Mouse (Mus musculus) heart, embryonic 14.5 days (tissue): ENCODE measurements around the gene Pimreg. TPM values are rescaled to one million over a fixed set of nuclear protein-coding genes. Genes with fewer than 3 reads are reported as not detected.

Experiments
- ATAC-seq: fragments of 200-750 bp; cut with Nextera tagmentation; 2 replicates; pipeline ENCODE4 v1.8.0; 2017; ENCODE audit warnings: low read depth, moderate TSS enrichment; ENCODE audit not compliant: insufficient number of reproducible peaks, insufficient read depth, low FRiP score
- H3K27ac ChIP-seq, 2 experiments: fragments of 200-500 bp in 1 of 2; fragments of 300-500 bp in 1 of 2; sonication (generic) in 1 of 2; replicated peaks in 1 of 2; 2 replicates each; pipeline ENCODE4 v1.5.1; 2012 to 2014; ENCODE audit warnings: low read depth in 2 of 2, low read length in 2 of 2, control low read depth in 1 of 2, mild to moderate bottlenecking in 1 of 2, mixed read lengths in 1 of 2; ENCODE audit not compliant: control insufficient read depth in 1 of 2, insufficient read depth in 1 of 2
- H3K27me3 ChIP-seq: fragments of 300-500 bp; sonication (generic); 2 replicates; pipeline ENCODE4 v1.6.1; 2014; ENCODE audit warnings: mild to moderate bottlenecking, low read length, control low read depth; ENCODE audit not compliant: control insufficient read depth, insufficient read depth
- H3K36me3 ChIP-seq: fragments of 300-500 bp; sonication (generic); 2 replicates; pipeline ENCODE4 v1.6.1; 2014; ENCODE audit warnings: mild to moderate bottlenecking, control low read depth, low read length, mixed read lengths; ENCODE audit not compliant: control insufficient read depth, insufficient read depth
- H3K4me1 ChIP-seq, 2 experiments: fragments of 200-500 bp in 1 of 2; fragments of 300-500 bp in 1 of 2; sonication (generic) in 1 of 2; 2 replicates each; pipeline ENCODE4 v1.6.1; 2012 to 2014; ENCODE audit warnings: low read length in 2 of 2, control low read depth in 1 of 2, mixed read lengths in 1 of 2; ENCODE audit not compliant: control insufficient read depth in 2 of 2, insufficient read depth in 2 of 2
- H3K4me2 ChIP-seq: fragments of 300-500 bp; sonication (generic); 2 replicates; pipeline ENCODE4 v1.6.1; 2014; ENCODE audit warnings: mild to moderate bottlenecking, low read length
- H3K4me3 ChIP-seq, 2 experiments: fragments of 200-500 bp in 1 of 2; fragments of 300-500 bp in 1 of 2; sonication (generic) in 1 of 2; 2 replicates each; pipeline ENCODE4 v1.5.1; 2012 to 2014; ENCODE audit warnings: low read length in 2 of 2, mild to moderate bottlenecking in 2 of 2, control low read depth in 1 of 2, low read depth in 1 of 2, moderate library complexity in 1 of 2; ENCODE audit not compliant: control insufficient read depth in 1 of 2, insufficient read depth in 1 of 2
- H3K9ac ChIP-seq: fragments of 300-500 bp; sonication (generic); 2 replicates; pipeline ENCODE4 v1.6.1; 2014; ENCODE audit warnings: mild to moderate bottlenecking, low read length
- H3K9me3 ChIP-seq: fragments of 300-500 bp; sonication (generic); 2 replicates; pipeline ENCODE4 v1.6.1; 2016; ENCODE audit warnings: low read length, control low read depth; ENCODE audit not compliant: control insufficient read depth
- WGBS: fragments of 180-500 bp; shearing (Covaris S2); extraction: QIAGEN DNeasy Blood & Tissue Kit; methylation state at CpG from one replicate; pipeline ENCODE4 v1.1.7; 2014; 5-methylcytosine and 5-hydroxymethylcytosine counted together
- polyA plus RNA-seq: library from polyadenylated mRNA; unstranded; fragments of >200 nt; fragmentation: Nextera tagmentation; extraction: Ambion mirVana; gene quantifications from 2 replicates; pipeline ENCODE4 v1.2.1, GENCODE M21; 2014

Gene Pimreg
- polyA plus RNA-seq, 1 experiment from 2014 or later = 76.4 TPM

GRCm38 (mm10) chr11:72067326-72067725 lies 25.5 kb downstream of the Pimreg start:
- H3K27ac ChIP-seq = no peak overlapping the region
- no peak overlapping the region for H3K4me3 ChIP-seq
- WGBS = 80% methylated on average over 5 of the region's 5 CpGs
- H3K27me3 ChIP-seq = no peaks in the 10 kb centered on the region
- no peaks in the 10 kb centered on the region for H3K4me1 ChIP-seq
- H3K36me3 ChIP-seq = no peaks in the 10 kb centered on the region
- no peak overlapping the region for H3K4me2 ChIP-seq
- H3K9ac ChIP-seq = no peak overlapping the region
- peaks cover 21% of the 10 kb centered on the region for H3K9me3 ChIP-seq
- ATAC-seq = no peak

DNA sequence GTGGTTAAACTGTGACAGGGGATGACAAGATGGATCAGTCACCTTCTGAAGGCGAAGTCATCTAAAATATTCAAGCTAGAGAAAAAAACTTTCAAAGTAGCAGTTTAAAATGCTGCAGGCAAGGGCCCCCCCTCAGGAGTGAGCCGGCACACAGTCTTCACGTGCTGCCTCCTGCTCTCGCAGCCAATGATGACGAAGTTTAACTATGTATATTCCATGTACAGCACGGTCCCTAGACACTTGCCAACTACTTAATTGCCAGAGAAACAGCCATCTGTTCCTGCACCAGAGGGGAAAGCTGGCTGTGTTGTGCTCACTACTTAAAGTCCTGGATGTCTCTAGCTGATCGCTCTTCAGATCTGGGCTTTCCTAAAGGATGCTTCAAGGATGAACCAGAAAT lies 26.2 kb downstream of the Pimreg start:
- H3K9ac ChIP-seq = no peak overlapping the region
- 72% methylated on average over 7 of the region's 7 CpGs for WGBS
- no peak for ATAC-seq

DNA sequence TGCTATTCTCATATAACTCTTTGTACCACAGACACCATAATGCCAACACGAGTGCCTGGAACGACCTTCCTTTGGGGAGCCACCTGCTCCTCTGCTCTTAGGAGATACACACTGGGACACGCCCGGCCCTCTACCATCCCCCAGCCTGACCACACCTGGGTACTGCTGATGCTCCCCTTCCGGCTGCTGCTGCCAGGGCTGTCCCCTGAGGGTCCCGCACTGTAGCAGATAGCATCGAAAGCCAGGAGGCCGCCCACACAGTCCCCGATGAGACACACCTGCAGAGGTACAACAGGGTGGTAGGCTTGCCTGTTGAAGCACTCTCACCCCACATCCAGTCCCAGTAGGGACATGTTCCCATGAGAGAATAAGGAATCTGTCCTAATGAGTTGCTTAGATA lies 28.9 kb downstream of the Pimreg start:
- no peak overlapping the region for H3K9ac ChIP-seq
- H3K27me3 ChIP-seq = no peaks in the 10 kb centered on the region
- 77% methylated on average over 9 of the region's 9 CpGs for WGBS
- H3K4me1 ChIP-seq = no peaks in the 10 kb centered on the region
- no peak for ATAC-seq
- H3K36me3 ChIP-seq = no peaks in the 10 kb centered on the region
- peaks cover 1% of the 10 kb centered on the region; the same call in 1 of the 2 replicates for H3K9me3 ChIP-seq
- no peak overlapping the region for H3K27ac ChIP-seq
- no peak overlapping the region for H3K4me3 ChIP-seq
- H3K4me2 ChIP-seq = no peak overlapping the region

More for the DNA sequence above, 26.2 kb downstream of the Pimreg start:
- Histone ChIP-seq H3K4me2 (no peak overlapping the region), H3K9me3 (peaks cover 21% of the 10 kb centered on the region), H3K4me3 (no peak overlapping the region), H3K27me3 (no peaks in the 10 kb centered on the region), H3K27ac (no peak overlapping the region), H3K4me1 (no peaks in the 10 kb centered on the region), H3K36me3 (no peaks in the 10 kb centered on the region)

DNA sequence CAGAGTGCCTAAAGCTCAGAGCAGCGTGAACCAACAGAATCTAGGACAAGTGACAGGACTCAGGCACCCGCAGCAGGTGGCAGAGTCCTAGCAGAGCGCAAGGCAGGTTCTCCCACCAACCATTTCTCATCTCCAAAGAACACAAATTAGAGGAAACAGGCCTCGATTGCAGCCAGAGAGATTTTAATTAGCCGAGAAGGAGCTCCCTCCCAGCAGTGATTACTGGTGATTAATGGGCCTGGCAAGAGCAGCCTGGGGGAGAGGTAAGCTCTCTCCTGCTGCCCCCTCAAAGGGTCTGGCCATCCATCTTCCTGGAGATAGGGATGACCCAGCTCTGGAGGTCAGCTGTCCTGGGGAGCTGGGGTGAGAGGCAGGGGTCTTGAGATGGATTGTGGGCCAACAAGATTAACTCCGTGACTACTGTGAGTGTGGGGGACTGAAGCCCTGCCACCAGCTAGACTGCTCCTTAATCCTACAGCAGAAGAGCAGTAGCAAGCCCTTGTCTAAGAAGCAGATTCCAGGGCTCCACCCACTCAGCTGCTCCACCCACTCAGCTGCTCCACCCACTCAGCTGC lies 30.6 kb downstream of the Pimreg start:
- no peak for ATAC-seq
- no peak overlapping the region for H3K9ac ChIP-seq

DNA sequence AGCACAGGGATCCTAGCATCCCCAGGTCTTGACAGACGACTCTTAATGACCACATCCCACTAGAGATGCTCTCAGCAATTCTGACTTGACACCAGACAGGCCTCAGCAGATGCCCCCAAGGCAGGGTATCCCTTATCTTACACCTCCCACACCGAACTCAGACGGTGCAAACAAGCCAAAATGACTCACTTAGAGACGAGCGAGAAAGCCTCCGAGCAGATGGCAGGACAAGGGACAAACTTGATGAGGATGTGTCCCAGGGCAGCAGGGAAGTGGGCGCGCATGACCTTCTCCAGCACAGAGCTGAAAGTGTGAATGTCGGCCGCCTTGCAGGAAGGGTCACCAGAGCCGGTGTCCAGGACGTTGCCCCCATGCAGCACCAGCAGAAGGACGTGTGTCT lies 32.4 kb downstream of the Pimreg start:
- no peak for ATAC-seq
- 57% methylated on average over 13 of the region's 13 CpGs for WGBS
- Histone ChIP-seq H3K4me2 (no peak overlapping the region), H3K27ac (no peak overlapping the region), H3K36me3 (no peaks in the 10 kb centered on the region), H3K4me3 (no peak overlapping the region), H3K27me3 (no peaks in the 10 kb centered on the region), H3K9me3 (no peaks in the 10 kb centered on the region), H3K9ac (no peak overlapping the region), H3K4me1 (peaks cover 5 to 8% of the 10 kb centered on the region in 2 experiments)

More for the DNA sequence above, 30.6 kb downstream of the Pimreg start:
- Histone ChIP-seq H3K27me3 (no peaks in the 10 kb centered on the region), H3K9me3 (no peaks in the 10 kb centered on the region), H3K27ac (no peak overlapping the region), H3K4me1 (no peaks in the 10 kb centered on the region), H3K36me3 (no peaks in the 10 kb centered on the region), H3K4me3 (no peak overlapping the region), H3K4me2 (no peak overlapping the region)
- WGBS = 54% methylated on average over 6 of the region's 6 CpGs

- ATAC-seq = no peak
- no peak overlapping the region for H3K4me2 ChIP-seq
- no peaks in the 10 kb centered on the region for H3K36me3 ChIP-seq
- H3K4me3 ChIP-seq = no peak overlapping the region
- 40% methylated on average over 3 of the region's 3 CpGs for WGBS
- no peak overlapping the region for H3K27ac ChIP-seq
- H3K4me1 ChIP-seq = peaks cover 5 to 8% of the 10 kb centered on the region in 2 experiments
- H3K9ac ChIP-seq = no peak overlapping the region
- H3K27me3 ChIP-seq = no peaks in the 10 kb centered on the region
- no peaks in the 10 kb centered on the region for H3K9me3 ChIP-seq
Observed at GRCm38 (mm10) chr11:72078056-72078455, 36.2 kb downstream of the Pimreg start.

GRCm38 (mm10) chr11:72078647-72079046 lies 36.8 kb downstream of the Pimreg start:
- Histone ChIP-seq H3K27me3 (no peaks in the 10 kb centered on the region), H3K4me2 (no peak overlapping the region), H3K9me3 (no peaks in the 10 kb centered on the region), H3K4me3 (no peak overlapping the region), H3K27ac (no peak overlapping the region), H3K36me3 (no peaks in the 10 kb centered on the region), H3K9ac (no peak overlapping the region), H3K4me1 (peaks cover 5 to 8% of the 10 kb centered on the region in 2 experiments)
- no peak for ATAC-seq
- 31% methylated on average over 4 of the region's 4 CpGs for WGBS

- H3K36me3 ChIP-seq = no peaks in the 10 kb centered on the region
- no peaks in the 10 kb centered on the region for H3K9me3 ChIP-seq
- no peak overlapping the region for H3K4me2 ChIP-seq
- no peak overlapping the region for H3K4me3 ChIP-seq
- no peak for ATAC-seq
- peaks cover 7 to 13% of the 10 kb centered on the region in 2 experiments for H3K4me1 ChIP-seq
- H3K27me3 ChIP-seq = no peaks in the 10 kb centered on the region
- 79% methylated on average over 6 of the region's 6 CpGs for WGBS
- H3K9ac ChIP-seq = no peak overlapping the region
- no peak overlapping the region for H3K27ac ChIP-seq
Observed at GRCm38 (mm10) chr11:72080461-72080860, 38.6 kb downstream of the Pimreg start.
